Mouse (Mus musculus): Measurements from ENCODE around the gene Atrx.
A peak's percentile ranks its signal among the peaks of the same experiment; 100 is the strongest.
"Not testable (repeated sequence)": the region's sequence is repeated elsewhere in the genome, so short reads cannot be mapped to it uniquely, and the experiment has no call there.

The Atrx gene

DNA sequence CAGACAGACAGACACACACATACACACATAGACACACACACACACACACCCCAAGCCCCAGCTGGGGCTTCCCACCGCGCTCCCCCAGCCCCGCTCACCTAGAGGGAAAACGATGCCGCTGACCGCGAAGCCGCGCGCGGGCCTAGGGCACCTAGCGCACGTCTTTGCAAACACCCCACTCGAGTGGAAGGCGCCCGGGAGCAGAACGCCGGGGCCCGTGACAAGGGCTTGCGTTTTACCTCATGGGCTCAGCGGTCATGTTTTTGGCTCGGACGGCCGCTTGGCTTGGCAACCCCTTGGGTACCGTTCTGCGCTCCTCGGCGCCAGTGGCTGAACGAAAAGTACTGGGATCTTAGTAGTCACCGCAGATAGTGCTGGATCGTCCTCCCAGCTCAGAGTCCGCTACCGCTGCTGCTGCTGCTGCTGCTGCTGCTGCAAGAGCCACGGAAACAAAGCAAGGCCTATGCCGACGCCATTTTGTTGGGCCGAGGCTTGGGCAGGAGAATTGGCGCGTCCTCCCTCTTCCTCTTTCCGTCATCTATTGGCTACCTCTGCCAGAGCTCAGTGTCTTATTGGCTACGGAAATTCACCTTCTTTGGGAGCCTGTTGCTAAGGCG, at the start of gene Atrx:
Gene Atrx (minus strand): TSS at position 543 of the 617 bp plus-strand sequence.
- peak; percentile 83 for DNase-seq (ENCODE audit: low spot score)

DNA sequence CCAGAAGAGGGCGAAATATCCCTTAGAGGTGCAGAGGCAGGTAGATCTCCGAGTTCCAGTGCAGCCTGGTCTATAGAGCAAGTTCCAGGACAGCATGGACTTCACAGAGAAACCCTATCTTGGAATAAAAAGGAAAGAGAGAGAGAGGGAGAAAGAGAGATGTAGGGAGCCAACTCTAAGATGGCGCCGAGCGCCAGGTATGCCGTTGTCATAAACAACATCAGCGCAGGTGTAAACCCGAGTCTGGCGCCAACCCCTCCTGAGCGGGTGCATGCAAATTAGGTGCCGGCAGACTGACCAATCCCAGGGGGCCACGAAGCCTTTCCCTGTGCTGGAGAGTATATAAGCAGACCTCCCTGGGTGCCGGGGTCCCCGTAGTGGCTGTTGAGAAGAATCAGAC, 27.9 kb upstream of the Atrx start:
- DNase-seq (ENCODE audit: low spot score): not testable (repeated sequence)

DNA sequence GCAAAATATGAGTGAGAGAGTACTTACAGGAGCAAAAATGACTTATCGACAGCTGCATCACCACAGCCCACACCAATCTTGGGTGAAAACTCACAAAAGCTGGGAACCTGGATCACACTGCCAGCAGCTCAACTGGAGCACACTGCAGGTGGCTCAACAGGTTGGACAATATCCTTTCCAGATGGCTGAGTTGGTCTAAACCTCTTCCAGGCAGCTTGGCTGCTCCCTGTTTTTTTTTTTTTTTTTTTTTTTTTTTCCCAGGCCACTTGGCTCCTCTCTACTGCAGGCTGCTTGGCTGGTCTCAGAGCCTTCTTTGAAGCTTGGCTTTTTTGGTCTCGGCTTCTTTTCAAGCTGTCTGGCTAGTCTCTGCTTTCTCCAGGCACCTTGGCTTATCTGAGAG, 24.8 kb upstream of the Atrx start:
- no peak for DNase-seq (ENCODE audit: low spot score)

DNA sequence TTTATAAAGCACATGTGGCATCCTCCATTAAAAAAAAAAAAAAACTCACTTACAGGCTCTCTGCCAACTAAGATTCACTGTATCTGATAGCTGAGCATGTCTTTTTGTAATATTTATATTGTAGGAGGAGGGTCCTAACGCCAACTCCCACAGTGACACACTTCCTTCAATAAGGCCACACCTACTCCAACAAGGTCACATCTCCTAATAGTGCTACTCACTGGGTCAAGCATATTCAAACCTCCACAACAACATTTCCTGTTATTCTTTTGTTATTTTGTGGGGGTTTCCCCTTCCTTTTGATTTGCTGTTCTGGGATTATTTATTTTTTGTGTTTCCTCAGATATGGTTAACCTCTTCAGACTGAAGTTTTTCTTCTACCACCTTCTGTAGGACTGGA, 17.2 kb upstream of the Atrx start:
- DNase-seq (ENCODE audit: low spot score): no peak

DNA sequence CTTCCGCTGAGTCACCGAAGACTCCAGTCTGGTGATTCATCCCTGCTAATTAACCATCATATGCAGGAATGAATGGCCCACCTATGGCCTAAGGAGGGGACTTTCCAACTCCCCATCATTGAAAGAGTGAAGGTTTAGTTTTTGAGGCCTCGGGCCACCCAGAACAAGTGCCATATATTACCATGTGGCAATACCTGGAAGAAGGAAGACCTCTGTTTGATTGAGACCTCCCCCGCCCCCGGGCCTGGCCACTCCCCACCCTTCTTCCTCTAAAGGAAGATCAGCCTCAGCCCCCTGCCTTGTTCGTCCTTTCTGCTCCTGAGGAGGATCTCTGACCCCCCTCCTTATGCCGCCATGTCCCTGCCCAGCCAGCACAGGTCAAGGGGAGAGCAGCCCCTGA, 10.0 kb upstream of the Atrx start:
- DNase-seq (ENCODE audit: low spot score): no peak

DNA sequence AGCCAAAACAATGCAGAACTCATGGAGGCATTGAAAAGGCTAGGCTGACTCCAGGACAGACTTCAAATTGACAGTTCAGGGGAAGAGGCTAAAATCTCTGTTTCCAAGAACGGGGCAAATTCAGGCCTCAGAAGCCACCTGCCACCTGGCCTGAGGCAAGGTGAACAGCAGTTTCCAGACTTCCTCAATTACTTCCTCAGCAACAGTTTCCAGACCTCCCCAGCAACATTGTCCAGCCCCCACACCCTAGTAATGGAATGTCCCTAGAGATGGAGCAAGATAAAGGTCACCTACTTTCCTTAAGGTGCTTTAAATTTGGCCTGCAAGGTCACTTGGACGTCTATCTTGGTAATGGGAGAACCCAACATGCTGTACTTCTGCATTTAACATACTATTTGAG, 8.5 kb upstream of the Atrx start:
- no peak for DNase-seq (ENCODE audit: low spot score)

DNA sequence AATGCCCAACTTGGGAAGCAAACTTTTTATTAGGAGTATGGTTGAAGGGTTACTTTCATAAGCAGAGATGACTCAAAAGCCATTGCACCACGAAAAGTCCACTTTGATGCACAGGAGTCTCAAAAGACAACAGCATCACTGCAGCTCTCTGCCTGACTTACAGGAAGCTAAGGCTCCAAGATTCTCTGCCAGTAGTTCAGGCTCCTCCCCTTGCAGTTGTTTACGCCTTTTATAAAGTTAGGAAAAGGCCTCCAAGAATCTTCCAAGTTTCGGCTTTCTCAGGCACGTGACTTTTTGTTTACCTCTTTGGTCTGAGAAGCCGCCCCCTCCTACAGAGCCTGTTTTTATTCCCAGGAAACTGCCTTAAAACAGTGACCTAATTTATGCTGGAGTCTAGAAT, 5.1 kb upstream of the Atrx start:
- DNase-seq (ENCODE audit: low spot score): peak; percentile 24

DNA sequence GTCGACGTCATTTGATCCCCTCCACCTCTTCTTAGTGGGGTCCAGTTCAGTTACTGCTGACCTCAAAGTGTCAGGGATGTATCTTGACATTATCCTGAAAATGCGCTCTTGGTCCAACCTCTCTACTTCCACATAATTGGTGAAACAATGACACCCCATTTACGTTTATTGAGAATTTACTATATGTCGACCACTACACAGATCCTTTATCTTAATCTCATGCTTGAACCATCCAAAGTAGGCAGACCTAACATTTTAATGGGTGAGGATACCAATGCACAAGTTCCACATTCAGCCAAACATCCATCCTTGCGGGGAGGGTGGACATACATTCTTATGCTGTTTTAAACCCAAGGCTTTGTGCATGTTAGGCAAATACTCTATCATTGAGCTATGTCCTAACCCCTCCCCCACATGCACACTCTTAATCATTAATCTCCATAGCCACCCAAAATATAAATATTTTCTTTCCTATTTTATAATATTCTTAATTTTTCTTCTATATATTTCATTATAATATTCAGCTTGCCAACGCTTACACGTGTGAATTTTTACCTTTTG, 355 bp upstream of the Atrx start:
- no peak for DNase-seq (ENCODE audit: low spot score)

DNA sequence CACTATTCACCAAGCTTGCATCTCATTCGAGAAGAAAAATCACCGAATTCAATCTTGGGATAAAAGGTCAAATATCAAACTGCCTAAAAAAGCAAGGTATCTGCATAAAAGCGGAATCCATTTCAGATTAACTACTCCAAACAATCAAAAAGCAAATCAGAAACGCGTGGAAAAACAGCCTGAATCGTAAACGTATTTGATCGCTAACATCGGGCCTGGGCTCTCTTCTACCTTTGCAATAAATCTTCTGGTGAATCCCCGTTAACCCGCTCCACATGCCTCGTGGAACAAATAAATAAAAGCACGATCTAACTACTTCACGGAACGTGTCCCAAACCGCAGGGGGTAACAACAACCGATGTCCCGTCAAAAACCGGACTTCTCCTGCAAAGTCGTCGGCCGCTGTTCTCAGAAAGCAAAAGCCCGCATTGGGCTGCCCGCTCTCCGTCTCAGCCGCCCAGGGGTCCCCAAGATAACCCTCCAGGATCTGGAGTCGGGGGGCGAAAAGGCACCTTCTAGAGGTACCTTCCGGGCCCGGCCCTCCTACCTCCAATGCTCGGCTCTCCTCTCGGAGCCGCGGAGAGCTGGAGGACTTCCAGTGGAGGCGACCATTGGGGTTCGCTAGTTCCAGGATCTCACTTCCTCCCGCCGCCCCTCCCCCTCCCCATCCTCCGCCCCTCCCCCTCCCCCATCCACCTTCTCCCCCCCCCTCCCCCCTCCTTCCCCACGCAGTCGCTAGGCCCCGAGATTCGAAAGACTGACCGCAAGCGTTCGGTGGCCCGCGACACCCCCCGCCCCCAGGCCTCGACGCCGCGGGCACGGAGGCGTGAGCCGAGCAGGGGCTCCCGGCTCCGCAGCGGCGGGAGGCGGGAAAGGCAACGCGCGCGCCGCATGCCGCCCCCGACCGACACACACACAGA, 1.0 kb downstream of the Atrx start:
- DNase-seq (ENCODE audit: low spot score): no peak

DNA sequence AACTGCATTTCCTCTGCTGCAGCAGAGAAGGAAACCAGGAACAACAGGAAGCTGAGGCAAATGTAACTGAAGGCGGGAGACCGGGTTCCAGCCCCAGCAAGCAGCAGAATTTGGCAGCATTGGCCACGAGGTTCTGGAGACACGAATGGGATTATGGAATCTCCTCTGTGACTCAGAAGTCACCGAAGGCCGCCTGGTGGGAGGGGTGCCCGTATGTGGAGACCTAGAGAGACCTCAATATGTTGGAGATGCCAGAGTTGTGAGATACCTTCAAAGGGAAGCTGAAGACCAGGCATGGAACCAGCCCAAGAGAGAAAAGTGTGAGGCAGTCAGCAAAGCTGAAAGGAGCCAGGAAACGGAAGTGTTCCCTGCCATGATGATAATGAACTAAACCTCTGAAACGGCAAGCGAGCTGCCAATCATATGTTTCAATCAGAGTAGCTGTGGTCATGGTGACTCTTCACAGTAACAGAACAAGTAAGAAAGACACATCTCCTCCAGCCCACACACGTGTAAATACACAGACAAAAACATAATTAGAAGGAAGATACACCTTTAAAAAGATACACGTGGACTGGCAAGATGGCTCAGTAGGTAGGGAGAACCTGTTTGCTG, 3.0 kb downstream of the Atrx start:
- DNase-seq (ENCODE audit: low spot score): no peak

DNA sequence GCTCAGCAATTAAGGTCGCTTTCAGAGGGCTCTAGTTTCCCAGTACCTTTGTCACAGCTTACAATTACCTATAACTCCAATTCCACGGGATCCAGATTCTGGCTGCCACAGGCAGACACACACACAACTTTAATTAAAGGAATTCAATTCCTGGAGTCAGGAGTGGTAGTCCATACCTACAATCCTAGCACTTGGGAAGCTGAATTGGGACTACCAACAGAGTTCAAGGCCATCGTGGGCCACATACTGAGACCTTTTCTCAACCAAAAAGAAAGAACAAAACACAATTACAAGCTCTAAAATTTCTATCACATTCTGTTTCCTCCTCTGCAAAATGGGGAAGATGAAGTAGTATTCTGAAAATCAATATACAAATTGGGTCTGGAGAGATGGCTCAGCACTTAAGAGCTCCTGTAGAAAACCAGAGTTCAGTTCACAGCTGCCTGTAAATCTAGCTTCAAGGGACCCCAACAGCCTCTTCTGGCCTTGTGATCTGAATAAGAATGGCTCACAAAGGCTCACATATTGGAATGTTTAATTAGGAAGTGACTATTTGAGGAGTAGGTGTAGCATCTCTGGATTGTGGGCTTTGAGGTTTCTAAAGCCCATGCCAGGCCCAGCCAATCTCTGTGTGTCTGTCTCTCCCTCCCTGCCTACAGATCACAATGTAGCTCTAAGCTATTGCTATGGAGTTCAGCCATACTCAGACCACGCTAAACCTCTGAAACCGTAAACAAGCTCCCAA, 4.7 kb downstream of the Atrx start:
- no peak for DNase-seq (ENCODE audit: low spot score)

DNA sequence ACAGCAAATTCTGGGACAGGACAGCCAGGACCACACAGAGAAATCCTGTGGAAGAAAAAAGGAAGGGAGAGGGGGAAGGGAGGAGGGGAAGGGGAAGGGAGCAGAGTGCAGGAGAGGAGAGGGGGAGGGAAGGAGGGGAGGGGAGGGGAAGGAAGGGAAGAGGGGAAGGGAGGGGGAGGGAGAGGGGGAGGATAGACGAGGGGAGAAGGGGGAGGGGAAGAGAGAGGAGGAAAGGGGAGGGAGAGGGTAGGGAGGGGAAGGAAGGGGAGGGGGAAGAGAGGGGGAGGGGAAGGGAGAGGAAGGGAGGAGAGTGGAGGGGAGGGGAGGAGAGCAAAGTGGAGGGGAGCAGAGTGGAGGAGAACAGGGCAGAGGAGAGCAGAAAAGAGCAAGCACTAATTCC, 5.3 kb downstream of the Atrx start:
- no peak for DNase-seq (ENCODE audit: low spot score)

DNA sequence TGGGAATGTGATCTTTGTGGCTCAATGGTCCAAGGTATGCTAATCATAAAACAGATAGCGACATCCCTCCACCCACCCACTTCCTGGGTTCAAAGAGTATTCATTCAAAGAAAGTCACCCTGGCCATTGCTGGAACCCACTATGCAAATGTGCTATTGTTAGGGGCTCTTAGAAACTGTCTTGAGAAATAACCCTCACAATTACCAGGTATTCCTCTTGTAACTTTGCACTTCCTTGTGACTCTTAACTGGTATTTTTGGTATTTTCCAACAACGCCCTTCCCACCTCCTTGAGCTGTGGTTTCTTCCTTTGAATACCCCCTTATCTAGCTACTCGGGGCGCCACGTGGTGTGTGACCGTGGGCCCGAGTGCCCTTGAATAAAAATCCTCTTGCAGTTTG, 6.2 kb downstream of the Atrx start:
- not testable (repeated sequence) for DNase-seq (ENCODE audit: low spot score)

DNA sequence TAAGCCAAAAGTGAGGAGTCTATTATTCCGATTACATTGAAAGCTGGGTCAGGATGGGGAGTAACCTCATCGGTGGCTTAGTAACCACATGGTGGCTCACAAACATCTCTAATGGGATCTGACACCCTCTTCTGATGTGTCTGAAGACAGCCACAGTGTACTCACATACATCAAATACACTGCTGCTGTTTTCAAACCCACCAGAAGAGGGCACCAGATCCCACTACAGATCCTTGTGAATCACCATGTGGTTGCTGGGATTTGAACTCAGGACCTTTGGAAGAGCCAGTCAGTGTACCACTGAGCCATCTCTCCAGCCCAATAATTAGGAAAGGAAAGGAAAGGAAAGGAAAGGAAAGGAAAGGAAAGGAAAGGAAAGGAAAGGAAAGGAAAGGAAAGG, 7.8 kb downstream of the Atrx start:
- peak; percentile 37 for DNase-seq (ENCODE audit: low spot score)

DNA sequence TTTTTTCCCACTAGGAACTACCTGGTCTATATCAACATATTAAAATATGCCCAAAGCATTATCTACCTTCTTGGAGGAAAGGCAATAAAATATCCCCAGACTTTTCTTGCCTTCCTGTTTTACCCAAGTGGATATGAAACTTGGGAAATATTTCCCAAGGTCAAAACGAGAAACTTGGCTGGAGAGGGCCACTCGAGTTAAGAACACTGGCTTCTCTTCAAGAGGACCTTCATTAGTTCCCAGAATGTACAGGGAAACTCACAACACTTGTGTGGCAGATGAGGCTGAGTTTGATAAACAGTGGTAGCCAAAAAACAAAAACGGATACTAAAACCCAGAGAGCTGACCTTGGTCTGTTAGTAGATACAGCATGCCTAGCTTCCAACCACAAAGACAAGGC, 17.5 kb downstream of the Atrx start:
- DNase-seq (ENCODE audit: low spot score): peak; percentile 31

DNA sequence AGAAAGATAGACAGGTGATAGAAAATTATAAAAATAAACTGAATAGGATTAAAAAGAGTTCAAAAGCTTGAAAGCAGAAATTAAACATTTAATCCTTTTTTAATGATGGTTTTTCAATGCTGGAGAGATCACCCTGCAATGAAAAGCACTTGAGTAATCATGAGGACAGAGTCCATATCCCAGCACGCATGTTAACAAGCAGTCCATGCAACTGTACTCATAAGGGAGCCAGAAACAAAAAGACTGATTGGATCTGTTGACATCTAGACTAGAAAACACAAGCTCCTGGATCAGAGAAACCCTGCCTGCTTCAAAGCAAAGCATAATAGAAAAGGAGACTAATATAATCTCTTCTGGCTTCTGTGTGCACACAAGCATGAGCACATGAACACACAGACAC, 27.6 kb downstream of the Atrx start:
- no peak for DNase-seq (ENCODE audit: low spot score)

DNA sequence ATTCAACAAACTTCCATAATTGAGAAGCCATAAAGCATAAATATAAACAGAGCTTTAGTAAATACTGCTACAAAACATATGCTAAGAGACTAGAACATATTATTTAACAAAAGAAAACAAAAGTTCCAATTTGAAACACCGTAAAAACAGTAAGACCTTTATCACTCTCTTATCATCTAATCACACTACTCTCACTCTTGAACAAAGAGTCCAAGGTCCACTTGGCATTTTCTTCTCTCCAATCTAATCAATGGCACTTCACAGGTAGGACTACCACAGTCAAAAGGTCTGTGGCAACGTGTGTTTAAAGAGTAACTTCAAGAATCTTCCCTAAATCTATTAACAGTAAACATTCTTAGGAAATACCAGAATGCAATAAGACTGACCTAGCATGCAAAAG, 42.3 kb downstream of the Atrx start:
- DNase-seq (ENCODE audit: low spot score): no peak

DNA sequence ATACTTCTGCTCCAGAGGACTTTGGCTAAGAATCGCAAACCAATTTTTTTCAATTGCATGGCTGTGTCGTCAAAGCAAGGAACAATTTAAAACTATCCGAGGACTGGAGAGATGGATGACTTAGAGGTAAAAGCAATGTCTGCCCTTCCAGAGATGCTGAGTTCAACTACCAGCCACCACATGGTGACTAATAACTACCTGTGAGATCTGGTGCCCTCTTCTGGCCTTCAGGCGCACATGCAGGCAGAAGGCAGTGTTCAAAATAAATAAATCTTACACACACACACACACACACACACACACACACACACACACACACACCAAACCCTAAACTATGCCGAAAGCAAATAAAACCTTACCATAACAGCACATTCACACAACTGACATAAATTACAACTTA, 64.8 kb downstream of the Atrx start:
- peak; percentile 8 for DNase-seq (ENCODE audit: low spot score)

DNA sequence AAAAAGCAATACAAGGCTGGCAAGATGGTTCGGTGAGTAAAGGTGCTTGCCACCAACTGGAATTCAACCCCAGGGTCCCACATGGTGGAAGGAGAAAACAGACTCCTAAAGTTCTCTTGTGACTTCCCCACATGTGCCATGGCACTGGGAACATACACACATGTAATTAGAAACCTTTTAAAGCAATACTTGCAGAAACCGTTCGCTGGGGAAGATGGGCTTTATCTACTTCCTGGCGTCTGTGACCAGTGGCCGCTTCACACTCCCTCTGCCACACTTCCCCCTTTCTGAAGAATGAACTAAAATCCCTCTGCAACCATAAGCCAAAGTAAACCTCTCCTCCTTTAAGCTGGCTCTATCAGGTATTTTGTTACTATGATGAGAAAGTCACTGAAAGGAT, 104.7 kb downstream of the Atrx start:
- DNase-seq (ENCODE audit: low spot score): no peak

DNA sequence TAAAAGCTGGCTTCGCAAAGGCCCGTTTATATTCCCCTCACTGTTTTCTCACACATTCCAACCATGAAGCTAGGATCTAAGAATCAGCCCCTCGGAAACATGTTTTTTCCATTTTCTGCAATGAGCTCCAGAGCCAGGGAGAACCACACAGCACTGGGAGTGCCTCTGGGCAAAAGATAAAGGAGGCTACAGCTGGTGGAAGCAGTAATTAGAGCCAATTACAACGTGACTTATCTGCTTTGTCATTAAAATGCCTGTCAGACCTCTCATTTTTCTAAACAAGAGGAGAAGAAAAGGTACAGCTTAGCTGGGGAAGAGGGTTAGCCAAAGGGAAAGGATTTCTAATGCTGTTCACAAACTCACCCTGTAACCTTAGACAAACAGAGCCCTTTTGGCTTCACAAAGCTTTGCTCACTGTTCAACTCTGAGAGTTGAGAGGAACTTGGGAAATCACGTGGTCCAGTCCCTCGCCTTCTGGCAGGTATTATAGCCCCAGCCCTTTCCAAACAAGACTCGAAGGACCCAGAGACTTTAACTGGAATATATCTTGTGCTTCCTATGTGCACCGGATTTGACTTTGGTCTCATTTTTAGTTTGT, 134.3 kb downstream of the Atrx start:
- DNase-seq (ENCODE audit: low spot score): peak; percentile 1

DNA sequence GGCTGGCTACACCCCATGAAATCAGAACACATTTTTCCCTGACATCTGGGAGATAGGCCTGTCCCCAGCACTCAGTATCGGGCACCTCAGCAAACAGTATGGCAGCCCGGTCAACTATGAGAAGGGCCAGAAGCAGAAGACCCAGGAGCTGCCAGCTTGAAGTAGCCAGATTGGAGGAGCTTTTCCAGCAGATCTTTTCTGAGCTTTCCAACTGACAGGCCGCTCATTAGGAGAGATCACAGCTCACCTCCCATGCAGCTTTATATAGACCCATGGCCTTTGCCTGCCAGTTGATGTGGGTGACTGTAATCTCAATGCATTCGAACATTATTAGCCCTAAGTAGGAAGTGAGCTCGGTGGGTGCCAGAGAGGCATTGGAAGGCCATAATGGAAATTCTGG, 155.9 kb downstream of the Atrx start:
- no peak for DNase-seq (ENCODE audit: low spot score)

DNA sequence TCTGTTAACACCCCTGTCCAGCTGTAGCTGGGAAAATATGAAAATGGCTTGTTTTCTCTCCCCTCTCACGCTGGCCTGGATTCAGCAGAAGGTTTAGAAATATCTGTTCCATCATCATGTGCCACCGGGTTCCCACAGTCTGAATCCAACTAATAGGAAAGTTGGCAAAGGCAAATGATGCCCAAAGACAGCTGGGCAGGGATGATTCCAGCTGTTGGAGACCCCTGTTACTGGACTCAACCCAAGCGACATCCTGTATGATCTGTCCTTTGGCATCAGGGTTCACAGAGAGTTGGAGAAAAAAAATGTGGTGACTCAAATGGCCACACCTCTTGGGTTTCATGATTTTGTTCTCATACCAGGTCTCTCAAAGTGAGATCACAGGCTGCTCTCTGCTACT, 161.3 kb downstream of the Atrx start:
- no peak for DNase-seq (ENCODE audit: low spot score)

Measured in lung, postnatal 25 days (tissue).